Mouse (Mus musculus) left cerebral cortex, adult 2 months (tissue): Measurements from ENCODE around the gene Hdac7. TPM values are rescaled to one million over a fixed set of nuclear protein-coding genes. Genes with fewer than 3 reads are reported as not detected.

Experiments used
- DNase-seq, 2 experiments: peaks; one replicate each; pipeline ENCODE4 v3.0.0; 2021 to 2022; ENCODE audit warnings: low spot score in 2 of 2, mixed read lengths in 1 of 2; ENCODE audit errors: extremely low spot score in 1 of 2
- H3K27ac ChIP-seq: fragments of 200-600 bp; 2 replicates; pipeline ENCODE4 v1.8.1; 2022
- H3K4me3 ChIP-seq: fragments of 200-600 bp; 2 replicates; pipeline ENCODE4 v1.8.1; 2022
- CTCF ChIP-seq: fragments of 200-600 bp; IDR thresholded peaks from 2 replicates; pipeline ENCODE4 v1.8.1; 2022; ENCODE audit warnings: antibody characterized with exemption, mild to moderate bottlenecking, moderate library complexity
- intact Hi-C: fragments of 180-260 bp; cut with DNase I; formaldehyde crosslinking; loops from one replicate; pipeline ENCODE4 v1.15.1; 2025
- total RNA-seq, 2 experiments: library from RNA; stranded (reverse); gene quantifications; 2 replicates each; pipeline ENCODE4 v1.2.3; 2021

Hdac7 gene
- total RNA-seq, 2 experiments from 2014 or later = 38.4 to 41.6 TPM

GRCm38 (mm10) chr15:97743961-97744525, 100.3 kb downstream of the Hdac7 start:
- intact Hi-C loops = no loop called here
- Histone ChIP-seq H3K4me3 (no peak overlapping the region), H3K27ac (no peak overlapping the region)
- DNase-seq = no peak
- no peak for TF ChIP-seq CTCF

GRCm38 (mm10) chr15:97743210-97743609, 101.1 kb downstream of the Hdac7 start:
- no peak overlapping the region for H3K27ac ChIP-seq
- DNase-seq = no peak
- no peak overlapping the region for H3K4me3 ChIP-seq
- intact Hi-C loops = no loop called here
- TF ChIP-seq CTCF = no peak

Other genes with a start within 250 kb of the Hdac7 start
- gene Rpap3, start 138.7 kb downstream of the Hdac7 start, total RNA-seq = 10 to 100 TPM; 26.6 to 28.4 TPM
- 1 to 10 TPM; 2.8 to 4.7 TPM for gene Endou, start 113.2 kb downstream of the Hdac7 start, total RNA-seq
- gene Rapgef3, start 76.5 kb downstream of the Hdac7 start, total RNA-seq = 10 to 100 TPM; 46.5 to 50.4 TPM
- gene Slc48a1, start 66.0 kb downstream of the Hdac7 start, total RNA-seq = 100 to 1,000 TPM; 157 to 161 TPM
- under 1 TPM; 0.32 to 0.79 TPM for gene Vdr, start 66.1 kb upstream of the Hdac7 start, total RNA-seq
- 10 to 100 TPM; 26.6 to 31.7 TPM for gene Tmem106c, start 119.7 kb upstream of the Hdac7 start, total RNA-seq
- gene Col2a1, start 160.2 kb upstream of the Hdac7 start, total RNA-seq = under 1 TPM; 0.61 to 0.63 TPM
- gene Pfkm, start 248.1 kb upstream of the Hdac7 start, total RNA-seq = 100 to 1,000 TPM; 379 to 387 TPM
- 10 to 100 TPM; 13.6 to 15.6 TPM for gene Senp1, start 249.2 kb upstream of the Hdac7 start, total RNA-seq